Mouse (Mus musculus) ES-E14 (cell line): ENCODE measurements around the gene Nfkb2. TPM values are rescaled to one million over a fixed set of nuclear protein-coding genes. Genes with fewer than 3 reads are reported as not detected.

Source experiments
- DNase-seq: peaks from one replicate; pipeline ENCODE4 v3.0.0-alpha.2; 2013; ENCODE audit warnings: low read depth, low spot score
- H3K27ac ChIP-seq: 2 replicates; pipeline ENCODE4 v1.5.1; 2012; ENCODE audit warnings: low read depth, mild to moderate bottlenecking, low read length, moderate library complexity, mixed read lengths; ENCODE audit not compliant: poor library complexity, insufficient read depth, severe bottlenecking
- H3K36me3 ChIP-seq: 2 replicates; pipeline ENCODE4 v1.6.1; 2012; ENCODE audit warnings: mild to moderate bottlenecking, low read length, moderate library complexity, mixed read lengths; ENCODE audit not compliant: control insufficient read depth, poor library complexity, insufficient read depth, severe bottlenecking
- H3K4me1 ChIP-seq, 2 experiments: fragments of 150-350 bp in 1 of 2; sonication (generic) in 1 of 2; 2 replicates each; pipeline ENCODE4 v1.6.1; 2012; ENCODE audit warnings: low read length in 2 of 2, mild to moderate bottlenecking in 1 of 2, mixed read lengths in 1 of 2; ENCODE audit not compliant: control insufficient read depth in 2 of 2, insufficient read depth in 2 of 2, poor library complexity in 1 of 2
- H3K4me3 ChIP-seq, 2 experiments: fragments of 150-350 bp in 1 of 2; sonication (generic) in 1 of 2; 2 replicates each; pipeline ENCODE4 v1.5.1; 2012; ENCODE audit warnings: low read length in 2 of 2, low read depth in 1 of 2, mild to moderate bottlenecking in 1 of 2, mixed read lengths in 1 of 2; ENCODE audit not compliant: insufficient read depth in 1 of 2, poor library complexity in 1 of 2, severe bottlenecking in 1 of 2
- H3K9ac ChIP-seq: 2 replicates; pipeline ENCODE4 v1.6.1; 2012; ENCODE audit warnings: low read depth, mild to moderate bottlenecking, low read length, mixed read lengths; ENCODE audit not compliant: poor library complexity, insufficient read depth, severe bottlenecking
- H3K9me3 ChIP-seq: fragments of 150-350 bp; sonication (generic); 2 replicates; pipeline ENCODE4 v1.6.1; 2012; ENCODE audit warnings: low read depth, mild to moderate bottlenecking, low read length; ENCODE audit not compliant: control insufficient read depth, insufficient read depth
- CHD2 ChIP-seq: IDR thresholded peaks from 2 replicates; pipeline ENCODE4 v1.6.1; 2014; ENCODE audit warnings: mild to moderate bottlenecking, low read depth, low read length, inconsistent platforms
- HCFC1 ChIP-seq: IDR thresholded peaks from 2 replicates; pipeline ENCODE4 v1.6.1; 2012; ENCODE audit warnings: low read length, inconsistent platforms, borderline replicate concordance; ENCODE audit not compliant: insufficient read depth
- MAFK ChIP-seq: IDR thresholded peaks from 2 replicates; pipeline ENCODE4 v1.6.1; 2014; ENCODE audit warnings: mild to moderate bottlenecking, low read depth, low read length, inconsistent platforms; ENCODE audit not compliant: insufficient read depth
- ZC3H11A ChIP-seq: IDR thresholded peaks from 2 replicates; pipeline ENCODE4 v1.6.1; 2012; ENCODE audit warnings: low read depth, mild to moderate bottlenecking, inconsistent platforms, low read length, borderline replicate concordance
- ZNF384 ChIP-seq: IDR thresholded peaks from 2 replicates; pipeline ENCODE4 v1.6.1; 2012; ENCODE audit warnings: low read depth, low read length, inconsistent platforms
- in situ Hi-C, 2 experiments: fragments of 600-800 bp; cut with MboI; formaldehyde crosslinking; loops; one replicate each; pipeline ENCODE4 v1.15.1; 2025; ENCODE audit warnings: low sequenced_read_pairs in 2 of 2, inconsistent platforms in 1 of 2; ENCODE audit not compliant: unreplicated experiment in 2 of 2
- total RNA-seq: library from RNA; depleted of rRNA; stranded (reverse); fragments of 300-350 nt; gene quantifications from 2 replicates; pipeline ENCODE4 v1.2.3, GENCODE M21; 2012

Nfkb2 gene
- total RNA-seq, 1 experiment: 13.0 TPM

DNA sequence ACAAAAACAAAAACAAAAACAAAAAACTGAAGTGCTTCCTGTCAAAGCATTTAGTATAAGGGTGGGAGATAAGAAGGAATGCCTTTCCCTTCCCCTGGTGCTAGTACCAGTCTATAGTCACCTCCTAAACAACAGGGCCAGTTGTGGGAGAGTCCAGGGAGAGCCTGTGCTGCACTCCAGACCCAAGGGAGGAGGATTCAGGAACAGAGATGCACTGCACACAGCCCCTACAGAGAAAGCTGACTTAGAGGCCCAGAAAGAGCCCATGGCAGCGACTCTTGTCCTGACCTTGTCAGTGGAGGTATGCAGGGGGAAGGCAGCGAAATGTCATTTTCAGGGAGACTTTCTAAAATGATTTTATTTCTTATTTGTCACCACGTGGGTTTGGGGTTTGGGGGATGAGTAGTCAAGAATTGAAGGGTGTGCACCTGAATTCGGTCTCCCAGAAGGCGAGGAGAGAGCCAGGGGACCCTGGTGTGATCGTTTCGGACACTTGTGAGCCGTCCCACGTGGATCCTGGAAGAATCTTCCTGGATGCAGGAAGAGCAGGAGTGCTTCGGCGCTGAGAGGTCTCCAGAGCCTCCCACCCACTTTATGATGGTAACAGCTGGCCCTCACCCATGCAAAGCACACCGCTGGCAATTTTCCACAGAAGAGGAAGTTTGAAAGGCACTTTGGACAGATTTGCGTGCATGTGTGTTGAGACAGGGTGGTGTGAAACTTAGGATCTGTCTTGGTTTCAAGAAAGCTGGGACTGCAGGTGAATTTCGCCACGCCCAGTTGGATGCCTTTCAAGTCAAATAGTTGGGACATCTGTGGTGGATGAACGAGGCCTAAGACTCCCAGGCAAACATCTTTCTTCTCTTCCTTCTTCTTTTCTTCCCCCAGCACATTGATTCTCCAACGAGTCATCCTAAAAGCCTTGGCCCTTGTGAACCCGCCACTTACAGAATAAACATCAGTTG lies 587 bp upstream of the Nfkb2 start:
- in situ Hi-C loops: no loop called here
- peaks cover 0 to 15% of the 10 kb centered on the region in 2 experiments; a peak in 1 of 4 replicates for H3K4me1 ChIP-seq
- peaks cover 4% of the 10 kb centered on the region; the same call in 1 of the 2 replicates for H3K36me3 ChIP-seq
- no peak for DNase-seq
- H3K4me3 ChIP-seq: peak overlapping the region in 1 of 2 experiments; percentile 99; a peak in 1 of 4 replicates
- no peak overlapping the region for H3K27ac ChIP-seq
- no peaks in the 10 kb centered on the region for H3K9me3 ChIP-seq
- H3K9ac ChIP-seq: no peak overlapping the region
- no peak for TF ChIP-seq MAFK
- TF ChIP-seq ZNF384: no peak

DNA sequence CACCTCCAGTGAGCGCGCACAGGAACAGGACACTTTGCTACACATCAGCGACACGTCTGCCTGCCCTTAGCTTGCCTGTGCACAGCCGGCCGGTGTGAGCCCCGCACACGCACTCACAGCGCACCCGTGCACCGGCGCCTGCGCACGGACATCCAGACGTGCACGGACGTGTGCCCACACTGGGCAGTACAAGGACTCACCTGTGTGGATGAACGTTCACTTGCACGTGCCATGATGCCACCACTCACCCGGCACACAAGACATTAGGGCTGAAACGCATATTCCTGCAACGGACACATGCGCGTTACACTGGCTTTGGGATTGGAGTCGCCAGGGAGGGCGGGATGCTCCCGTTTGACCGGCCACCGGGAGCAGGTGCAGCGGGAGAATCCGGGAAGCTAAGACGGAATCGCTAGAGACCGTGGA lies 801 bp downstream of the Nfkb2 start:
- H3K36me3 ChIP-seq: peaks cover 4% of the 10 kb centered on the region; the same call in 1 of the 2 replicates
- DNase-seq: no peak
- in situ Hi-C loops: no loop called here
- H3K4me3 ChIP-seq: peak overlapping the region; percentile 69 to 99
- H3K27ac ChIP-seq: no peak overlapping the region
- peak overlapping the region; percentile 68 for H3K9ac ChIP-seq
- H3K4me1 ChIP-seq: peaks cover 0 to 18% of the 10 kb centered on the region in 2 experiments; a peak in 1 of 4 replicates
- TF ChIP-seq ZNF384: no peak
- TF ChIP-seq CHD2: no peak
- TF ChIP-seq HCFC1: no peak
- TF ChIP-seq MAFK: no peak
- no peak for TF ChIP-seq ZC3H11A
- no peaks in the 10 kb centered on the region for H3K9me3 ChIP-seq

DNA sequence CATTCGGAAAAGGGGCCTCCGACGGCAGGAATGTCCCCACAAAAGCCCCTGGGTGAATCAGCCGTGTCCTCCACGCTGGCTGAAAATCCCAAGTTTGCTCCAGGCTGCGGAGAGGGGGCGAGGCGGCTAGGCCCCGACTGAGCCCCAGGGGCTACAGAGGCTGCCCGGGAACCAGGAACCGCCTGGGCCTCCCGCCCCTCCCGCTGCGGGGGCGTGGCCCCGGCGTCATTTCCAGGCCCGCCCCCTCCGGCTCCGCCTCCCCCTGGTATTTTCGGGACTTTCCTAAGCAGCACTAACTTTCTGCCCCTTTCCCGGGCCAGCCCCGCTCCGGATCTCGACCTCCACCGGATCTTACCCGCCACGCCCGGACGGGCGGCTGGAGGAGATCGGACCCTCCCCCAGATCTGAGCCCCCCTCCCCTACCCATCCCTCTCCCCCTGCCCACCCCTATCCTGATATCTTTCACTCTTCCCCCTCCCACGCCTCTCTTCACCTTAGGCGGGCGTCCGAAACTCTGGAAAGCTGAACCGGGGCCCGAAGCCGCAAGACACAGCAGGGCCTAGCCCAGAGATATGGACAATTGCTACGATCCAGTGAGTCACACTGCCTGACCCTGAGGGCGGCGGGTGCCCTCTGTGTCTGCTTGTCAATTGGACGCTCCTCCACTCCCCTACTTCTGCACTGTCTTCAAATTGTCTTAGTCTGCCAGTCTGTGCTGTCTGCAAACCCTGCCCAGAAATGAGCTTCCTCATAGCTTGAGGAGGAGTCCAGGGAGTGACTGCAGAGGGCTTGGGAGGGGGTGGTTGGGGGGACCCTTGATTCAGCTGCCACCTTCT lies 1.5 kb downstream of the Nfkb2 start:
- no peak for TF ChIP-seq HCFC1
- TF ChIP-seq ZC3H11A: no peak
- TF ChIP-seq MAFK: no peak
- no peak for TF ChIP-seq ZNF384
- no peak for TF ChIP-seq CHD2
- Histone ChIP-seq H3K4me3 (peak overlapping the region; percentile 69 to 99), H3K27ac (no peak overlapping the region), H3K36me3 (peaks cover 4% of the 10 kb centered on the region; the same call in 1 of the 2 replicates), H3K9ac (peak overlapping the region; percentile 70), H3K4me1 (peaks cover 0 to 18% of the 10 kb centered on the region in 2 experiments; a peak in 1 of 4 replicates), H3K9me3 (no peaks in the 10 kb centered on the region)
- DNase-seq: peak; percentile 89
- in situ Hi-C loops: no loop called here

DNA sequence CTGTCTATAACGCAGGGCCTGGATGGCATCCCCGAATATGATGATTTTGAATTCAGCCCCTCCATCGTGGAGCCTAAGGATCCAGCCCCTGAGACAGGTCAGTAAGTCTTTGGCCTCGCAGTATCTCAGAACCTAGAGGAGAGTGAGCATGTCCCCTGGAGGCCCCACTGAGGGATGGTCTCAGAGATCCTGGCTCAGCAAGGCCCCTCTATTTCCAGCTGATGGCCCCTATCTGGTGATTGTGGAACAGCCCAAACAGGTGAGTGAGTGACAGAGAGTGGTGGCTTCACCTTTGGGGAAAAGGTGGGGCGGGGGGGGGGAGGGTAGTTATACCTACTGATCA lies 2.1 kb downstream of the Nfkb2 start:
- no peak for DNase-seq
- in situ Hi-C loops: no loop called here
- peaks cover 6% of the 10 kb centered on the region; the same call in 1 of the 2 replicates for H3K36me3 ChIP-seq
- H3K4me1 ChIP-seq: peaks cover 0 to 18% of the 10 kb centered on the region in 2 experiments; a peak in 1 of 4 replicates
- H3K4me3 ChIP-seq: peak overlapping the region; percentile 69 to 99; a peak in 2 of 4 replicates
- no peaks in the 10 kb centered on the region for H3K9me3 ChIP-seq
- H3K27ac ChIP-seq: no peak overlapping the region
- TF ChIP-seq ZC3H11A (no peak), ZNF384 (no peak), MAFK (no peak), HCFC1 (no peak), CHD2 (no peak)
- no peak overlapping the region; the same call in 1 of the 2 replicates for H3K9ac ChIP-seq
